Mouse (Mus musculus) liver, adult 2 months (tissue): Measurements from ENCODE around the gene F13a1. TPM values are rescaled to one million over a fixed set of nuclear protein-coding genes. Genes with fewer than 3 reads are reported as not detected.

Source experiments
- DNase-seq: peaks from one replicate; pipeline ENCODE4 v3.0.0-alpha.2; 2011; ENCODE audit warnings: low read depth, low spot score; ENCODE audit errors: extremely low read depth
- H3K27ac ChIP-seq: fragments of 200-500 bp; replicated peaks from 2 replicates; pipeline ENCODE4 v1.5.1; 2012; ENCODE audit warnings: low read depth, mild to moderate bottlenecking, control low read depth, inconsistent platforms, low read length; ENCODE audit not compliant: insufficient read depth
- H3K27me3 ChIP-seq: fragments of 200-500 bp; 2 replicates; pipeline ENCODE4 v1.6.1; 2012; ENCODE audit warnings: mild to moderate bottlenecking, moderate library complexity, low read length, inconsistent platforms; ENCODE audit not compliant: control insufficient read depth, insufficient read depth
- H3K36me3 ChIP-seq: fragments of 200-500 bp; 2 replicates; pipeline ENCODE4 v1.6.1; 2012; ENCODE audit warnings: low read length, inconsistent platforms; ENCODE audit not compliant: control insufficient read depth, insufficient read depth
- H3K4me1 ChIP-seq: fragments of 200-500 bp; 2 replicates; pipeline ENCODE4 v1.6.1; 2011; ENCODE audit warnings: low read length; ENCODE audit not compliant: control insufficient read depth, insufficient read depth
- H3K4me3 ChIP-seq: fragments of 200-500 bp; 2 replicates; pipeline ENCODE4 v1.5.1; 2011; ENCODE audit warnings: low read depth, mild to moderate bottlenecking, control low read depth, low read length, moderate library complexity; ENCODE audit not compliant: insufficient read depth
- H3K79me2 ChIP-seq: fragments of 200-500 bp; 2 replicates; pipeline ENCODE4 v1.6.1; 2012; ENCODE audit warnings: inconsistent platforms, mild to moderate bottlenecking, low read length, moderate library complexity; ENCODE audit not compliant: control insufficient read depth, insufficient read depth
- H3K9ac ChIP-seq: fragments of 200-500 bp; 2 replicates; pipeline ENCODE4 v1.6.1; 2012; ENCODE audit warnings: low read depth, mild to moderate bottlenecking, control low read depth, inconsistent platforms, low read length
- CTCF ChIP-seq: fragments of 200-500 bp; IDR thresholded peaks from 2 replicates; pipeline ENCODE4 v1.5.1; 2011; ENCODE audit warnings: low read depth, low read length, control low read depth
- POLR2A ChIP-seq: fragments of 200-500 bp; IDR thresholded peaks from 2 replicates; pipeline ENCODE4 v1.6.1; 2011; ENCODE audit warnings: low read length, control low read depth; ENCODE audit not compliant: insufficient read depth; ENCODE audit errors: extremely low read depth
- WGBS: fragments of 180-500 bp; shearing (Covaris S2); methylation state at CpG from one replicate; pipeline ENCODE4 v1.1.7; 2018; 5-methylcytosine and 5-hydroxymethylcytosine counted together
- polyA plus RNA-seq: library from polyadenylated mRNA; depleted of rRNA; stranded (reverse); fragments of >200 nt; gene quantifications from 2 replicates; pipeline ENCODE4 v1.2.3, GENCODE M21; 2012
- total RNA-seq: library from RNA; depleted of rRNA; stranded (reverse); fragments of >200 nt; gene quantifications from 2 replicates; pipeline ENCODE4 v1.2.3, GENCODE M21; 2014

Gene F13a1
- total and polyA plus RNA-seq, 2 experiments: 0.02 to 0.28 TPM

DNA sequence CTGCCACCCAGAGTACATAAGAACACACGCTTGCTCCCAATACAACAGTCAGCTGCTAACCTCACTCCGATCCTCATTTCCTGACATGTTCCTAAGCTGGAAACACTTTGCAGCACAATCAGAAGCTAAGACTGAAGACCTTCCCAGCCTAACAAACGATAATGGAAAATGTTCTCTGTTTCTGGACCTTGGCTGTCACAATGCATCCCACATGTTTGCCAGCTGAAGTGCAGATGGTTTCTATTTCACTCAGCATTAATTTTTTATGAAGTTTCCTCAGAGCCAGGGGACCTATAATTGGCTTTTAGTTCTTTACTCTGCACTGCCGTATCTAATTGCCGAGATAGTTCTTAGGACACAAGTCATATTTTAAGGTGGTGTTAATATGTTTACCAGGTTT is 10.8 kb upstream of the F13a1 start:
- 81% methylated on average over 5 of the region's 5 CpGs for WGBS

DNA sequence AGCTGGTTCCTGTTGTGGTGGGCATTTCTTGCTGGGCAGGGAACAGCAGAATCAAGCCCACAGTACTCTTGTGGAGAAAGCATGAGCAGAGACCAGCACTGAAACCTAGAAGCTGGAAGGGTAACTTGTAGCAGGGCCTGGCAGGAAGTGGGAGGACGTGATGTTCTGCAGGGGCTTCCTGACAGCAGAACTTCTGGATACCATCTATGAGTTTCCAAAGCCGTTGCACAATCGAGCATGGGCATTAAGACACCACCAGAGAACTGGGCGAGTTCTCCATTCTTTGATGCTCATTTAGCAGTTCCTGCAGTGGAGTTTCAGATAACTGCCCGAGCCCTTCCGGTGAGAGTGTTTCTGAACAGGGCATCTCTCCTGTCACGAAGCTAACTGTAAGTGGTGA is 6.6 kb upstream of the F13a1 start:
- DNase-seq: no peak
- no peak overlapping the region for H3K4me3 ChIP-seq
- H3K36me3 ChIP-seq: no peaks in the 10 kb centered on the region
- no peak overlapping the region for H3K27ac ChIP-seq
- H3K9ac ChIP-seq: no peak overlapping the region
- 72% methylated on average over 7 of the region's 7 CpGs for WGBS
- no peaks in the 10 kb centered on the region for H3K79me2 ChIP-seq
- H3K27me3 ChIP-seq: no peaks in the 10 kb centered on the region
- no peak for TF ChIP-seq CTCF
- no peak for TF ChIP-seq POLR2A
- no peaks in the 10 kb centered on the region for H3K4me1 ChIP-seq

More for the DNA sequence above, 10.8 kb upstream of the F13a1 start:
- no peak for DNase-seq
- TF ChIP-seq CTCF (no peak), POLR2A (no peak)
- no peak overlapping the region for H3K9ac ChIP-seq
- H3K4me1 ChIP-seq: no peaks in the 10 kb centered on the region
- no peaks in the 10 kb centered on the region for H3K36me3 ChIP-seq
- H3K27me3 ChIP-seq: no peaks in the 10 kb centered on the region
- H3K79me2 ChIP-seq: no peaks in the 10 kb centered on the region
- no peak overlapping the region for H3K4me3 ChIP-seq
- no peak overlapping the region for H3K27ac ChIP-seq

DNA sequence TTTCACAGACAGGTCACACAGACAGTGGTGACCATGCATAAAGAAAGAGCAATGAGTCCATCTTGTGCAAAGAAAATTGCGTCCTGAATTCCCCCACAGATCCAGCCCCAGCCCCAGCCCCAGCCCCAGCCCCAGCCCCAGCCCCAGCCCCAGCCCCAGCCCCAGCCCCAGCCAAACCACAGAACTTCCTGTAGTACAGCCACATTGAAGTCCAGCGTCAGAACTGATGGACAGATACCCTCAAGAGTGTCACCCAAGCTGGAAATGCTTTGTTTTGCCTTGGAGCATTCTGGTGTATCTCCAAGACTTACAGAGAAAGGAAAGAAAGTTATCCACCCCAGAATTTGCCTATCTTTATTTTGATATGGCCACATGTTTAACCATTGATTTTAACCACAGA is 413 bp downstream of the F13a1 start:
- no peak overlapping the region for H3K9ac ChIP-seq
- no peak for DNase-seq
- H3K27ac ChIP-seq: no peak overlapping the region
- no peak overlapping the region for H3K4me3 ChIP-seq
- H3K36me3 ChIP-seq: no peaks in the 10 kb centered on the region
- H3K27me3 ChIP-seq: no peaks in the 10 kb centered on the region
- H3K79me2 ChIP-seq: no peaks in the 10 kb centered on the region
- H3K4me1 ChIP-seq: no peaks in the 10 kb centered on the region
- WGBS: 68% methylated on average over 2 of the region's 2 CpGs
- TF ChIP-seq CTCF (no peak), POLR2A (no peak)

DNA sequence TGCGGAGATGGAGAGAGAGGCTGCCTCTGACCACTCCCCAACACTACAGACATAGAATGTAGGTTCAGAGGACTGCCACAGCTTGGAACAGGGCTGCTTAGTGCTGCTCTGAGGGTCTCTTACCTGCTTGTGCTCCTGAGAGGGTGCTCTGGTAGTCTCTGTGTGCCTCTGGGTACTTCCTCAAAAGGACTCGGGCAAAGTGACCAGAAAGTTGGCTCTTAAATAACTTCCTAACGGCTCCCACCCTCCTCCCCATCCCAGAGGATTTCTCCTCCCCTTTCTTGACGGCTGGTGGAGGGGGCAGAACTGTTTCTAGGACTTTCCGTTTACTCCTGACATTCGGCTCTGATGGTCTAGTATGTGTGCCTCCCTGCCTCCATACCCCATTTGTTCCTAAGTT is 1.0 kb downstream of the F13a1 start:
- Histone ChIP-seq H3K36me3 (no peaks in the 10 kb centered on the region), H3K4me3 (no peak overlapping the region), H3K4me1 (no peaks in the 10 kb centered on the region), H3K27me3 (no peaks in the 10 kb centered on the region), H3K27ac (no peak overlapping the region), H3K9ac (no peak overlapping the region), H3K79me2 (no peaks in the 10 kb centered on the region)
- no peak for DNase-seq
- WGBS: 71% methylated on average over 6 of the region's 6 CpGs
- TF ChIP-seq POLR2A: no peak
- TF ChIP-seq CTCF: no peak

DNA sequence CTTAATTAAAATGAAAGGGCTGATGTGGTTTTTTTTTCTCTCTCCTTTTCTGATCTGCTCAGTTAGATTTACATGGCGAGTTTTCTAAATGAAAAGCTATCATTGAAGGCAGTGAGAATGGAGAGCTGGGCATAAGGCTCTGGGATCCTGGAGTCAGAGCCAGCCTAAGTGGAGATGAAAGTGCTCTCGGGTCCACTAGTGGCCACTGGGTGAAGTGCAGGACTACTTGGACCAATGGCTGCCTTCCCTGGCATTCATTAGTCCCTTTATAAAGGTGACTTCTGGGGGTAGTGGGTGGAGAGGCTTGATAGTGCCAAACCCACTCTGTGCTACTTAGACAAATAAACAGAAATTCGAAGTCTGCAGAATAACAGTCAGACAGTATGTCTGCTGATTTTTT is 5.0 kb downstream of the F13a1 start:
- Histone ChIP-seq H3K36me3 (no peaks in the 10 kb centered on the region), H3K4me3 (no peak overlapping the region), H3K4me1 (no peaks in the 10 kb centered on the region), H3K27me3 (no peaks in the 10 kb centered on the region), H3K9ac (no peak overlapping the region), H3K79me2 (no peaks in the 10 kb centered on the region), H3K27ac (no peak overlapping the region)
- 84% methylated on average over 3 of the region's 3 CpGs for WGBS
- no peak for DNase-seq
- TF ChIP-seq CTCF: peak; percentile 46; the same call in 1 of the 2 replicates
- no peak for TF ChIP-seq POLR2A

DNA sequence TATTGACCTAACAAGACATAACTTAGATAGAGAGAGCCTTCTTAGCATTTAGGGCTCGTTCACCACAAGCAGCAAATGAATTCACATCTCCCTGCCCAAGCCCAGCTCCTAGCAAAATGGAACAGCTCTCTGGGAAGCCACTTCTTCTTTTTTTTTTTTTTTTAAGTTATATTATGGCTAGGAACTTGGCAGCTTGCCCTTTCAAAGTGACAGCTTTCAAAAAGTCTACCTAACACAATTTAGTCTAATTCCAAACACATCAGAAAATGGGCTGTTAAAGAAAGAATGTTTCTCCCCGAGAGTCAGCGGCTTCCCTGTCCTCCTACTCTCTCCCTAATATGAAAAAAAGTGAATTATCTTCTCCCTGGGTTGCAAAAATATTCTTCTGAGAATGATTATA is 15.3 kb downstream of the F13a1 start:
- Histone ChIP-seq H3K36me3 (no peaks in the 10 kb centered on the region), H3K9ac (no peak overlapping the region), H3K27me3 (no peaks in the 10 kb centered on the region), H3K27ac (no peak overlapping the region), H3K79me2 (no peaks in the 10 kb centered on the region), H3K4me1 (no peaks in the 10 kb centered on the region), H3K4me3 (no peak overlapping the region)
- WGBS: 73% methylated on average over 3 of the region's 3 CpGs
- TF ChIP-seq CTCF: no peak
- TF ChIP-seq POLR2A: no peak
- DNase-seq: no peak
